Mouse (Mus musculus): ENCODE data around the gene Ednra.

DNA sequence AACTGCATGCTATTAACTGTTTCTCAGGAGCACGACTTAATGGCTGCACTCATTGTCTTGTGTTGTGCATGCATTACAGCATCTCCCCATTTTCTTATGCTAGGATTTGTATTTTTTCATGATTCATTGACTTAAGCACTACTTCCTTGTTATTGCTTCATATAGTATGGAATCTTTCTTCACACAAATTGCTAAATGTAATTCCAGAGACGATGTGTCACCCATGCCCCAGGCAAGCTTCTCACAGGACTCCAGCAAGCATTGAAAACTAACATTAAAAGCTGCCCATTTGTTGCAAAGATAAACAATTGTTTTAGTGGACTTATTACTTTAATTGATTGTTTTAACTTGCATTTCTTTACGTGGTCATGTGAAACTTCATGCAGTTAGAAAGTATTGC lies 38.7 kb upstream of the Ednra start:
- TF ChIP-seq CTCF (IDR thresholded peaks at IDR 0.05; ENCODE audit: extremely low read depth, insufficient read length, insufficient replicate concordance, low read depth, low read length) (no peak), POLR2A (IDR thresholded peaks at IDR 0.05; ENCODE audit: low read depth, low read length) (no peak)

All from small intestine, adult 2 months (tissue).